Comparison of ENCODE assay signal across 10 mouse cellular contexts in genomic region chr10:91988364-91988763, GRCm38 (mm10).
A peak's percentile ranks its signal among the peaks of the same experiment; 100 is the strongest.
DNase-seq lines count a peak whose midpoint lies in the region; ATAC-seq lines count a peak whose summit lies in the region.
"Had no signal": no experiment of that assay in that cellular context is flagged by ENCODE, and none has a peak within 500 bp of the region (broad histone marks: within the 10 kb centered on the region; RNA-seq: fewer than 3 reads in every experiment).

No protein-coding gene starts in this region.

- H3K4me3 ChIP-seq in limb, embryonic 12.5 days (replicated peaks) = no peak overlapping the region
- H3K4me3 ChIP-seq in limb, embryonic 10.5 days = no peak overlapping the region
- H3K4me3 ChIP-seq in midbrain, embryonic 14.5 days (replicated peaks; ENCODE audit: low read depth, low read length) = no peak overlapping the region
- H3K4me3 ChIP-seq: limb, embryonic 13.5 days had no signal

- no peaks in the 10 kb centered on the region for H3K4me1 ChIP-seq in limb, embryonic 12.5 days (replicated peaks)
- H3K4me1 ChIP-seq in limb, embryonic 10.5 days = no peaks in the 10 kb centered on the region
- peaks cover 4% of the 10 kb centered on the region; the same call in 1 of the 2 replicates for H3K4me1 ChIP-seq in midbrain, embryonic 14.5 days (ENCODE audit: control insufficient read depth, insufficient read depth, low read length)

- H3K9me3 ChIP-seq in limb, embryonic 12.5 days = no peaks in the 10 kb centered on the region
- no peaks in the 10 kb centered on the region for H3K9me3 ChIP-seq in limb, embryonic 10.5 days (replicated peaks)
- H3K9me3 ChIP-seq in midbrain, embryonic 14.5 days (ENCODE audit: control insufficient read depth, low read length) = no peaks in the 10 kb centered on the region
- H3K9me3 ChIP-seq: limb, embryonic 13.5 days had no signal

- intact Hi-C loops in gastrocnemius, postnatal 36 days (cut with DNase I) = no loop called here

- no peaks in the 10 kb centered on the region for H3K36me3 ChIP-seq in limb, embryonic 12.5 days
- H3K36me3 ChIP-seq in limb, embryonic 10.5 days = no peaks in the 10 kb centered on the region
- no peaks in the 10 kb centered on the region for H3K36me3 ChIP-seq in midbrain, embryonic 14.5 days (ENCODE audit: control insufficient read depth, insufficient read depth, low read length)
- H3K36me3 ChIP-seq: limb, embryonic 13.5 days had no signal

- H3K27ac ChIP-seq in limb, embryonic 12.5 days = 0 out of 2 replicates have a peak overlapping the region, but pooled peaks have one; percentile 45
- no peak overlapping the region for H3K27ac ChIP-seq in limb, embryonic 10.5 days
- H3K27ac ChIP-seq in midbrain, embryonic 14.5 days (replicated peaks; ENCODE audit: low read depth, low read length) = no peak overlapping the region; the same call in 1 of the 2 replicates
- H3K27ac ChIP-seq: limb, embryonic 13.5 days had no signal

- no peak overlapping the region for H3K9ac ChIP-seq in limb, embryonic 12.5 days (replicated peaks)
- no peak overlapping the region for H3K9ac ChIP-seq in midbrain, embryonic 14.5 days (replicated peaks; ENCODE audit: low read length)
- H3K9ac ChIP-seq: limb, embryonic 13.5 days had no signal

- no peak overlapping the region for H3K4me2 ChIP-seq in limb, embryonic 12.5 days
- no peak overlapping the region for H3K4me2 ChIP-seq in midbrain, embryonic 14.5 days (ENCODE audit: low read length)
- H3K4me2 ChIP-seq: limb, embryonic 13.5 days had no signal

- H3K27me3 ChIP-seq in limb, embryonic 12.5 days = no peaks in the 10 kb centered on the region
- H3K27me3 ChIP-seq in limb, embryonic 10.5 days (ENCODE audit: low read depth, poor library complexity, severe bottlenecking) = no peaks in the 10 kb centered on the region
- H3K27me3 ChIP-seq in midbrain, embryonic 14.5 days (ENCODE audit: control insufficient read depth, insufficient read depth, low read length) = no peaks in the 10 kb centered on the region
- H3K27me3 ChIP-seq: limb, embryonic 13.5 days had no signal

- peak; percentile 21 for DNase-seq in adrenal gland, adult 2 months
- DNase-seq in adrenal gland, postnatal 4 days (ENCODE audit: low spot score in 2 of 2) = no peak
- DNase-seq in limb, embryonic 10.5 days (ENCODE audit: low spot score) = no peak
- peak; percentile 50 for DNase-seq in kidney, postnatal 10 days
- peak; percentile 71 for DNase-seq in midbrain, embryonic 14.5 days
- DNase-seq in gastrocnemius, postnatal 36 days = no peak
- no peak for DNase-seq in cerebellum, adult 8-10 months
- DNase-seq: cerebellum, postnatal 10 days had no signal

- 73% methylated on average over 8 of the region's 8 CpGs for WGBS in limb, embryonic 12.5 days
- 91% methylated on average over 8 of the region's 8 CpGs for WGBS in limb, embryonic 10.5 days
- 27% methylated on average over 8 of the region's 8 CpGs for WGBS in midbrain, embryonic 14.5 days

- no peak for ATAC-seq in limb, embryonic 12.5 days (ENCODE audit: insufficient number of reproducible peaks, insufficient read depth, low FRiP score, low TSS enrichment, low read depth)
- ATAC-seq in midbrain, embryonic 14.5 days (ENCODE audit: low FRiP score, low TSS enrichment) = no peak

Comparison
In these comparisons a context has a peak if more than half of its experiments do, and no peak if none do; other contexts are left out.
1. DNase-seq: peak in adrenal gland, adult 2 months (single experiment), kidney, postnatal 10 days (single experiment) and midbrain, embryonic 14.5 days (single experiment); none in adrenal gland, postnatal 4 days (0 of 2), limb, embryonic 10.5 days (single experiment), gastrocnemius, postnatal 36 days (0 of 2) and cerebellum, adult 8-10 months (single experiment).